Mouse (Mus musculus) brain, adult 2 months (tissue): ENCODE data around the gene Fam198a.
A peak's percentile ranks its signal among the peaks of the same experiment; 100 is the strongest.

Experiments used
- DNase-seq: peaks from one replicate; pipeline ENCODE4 v3.0.0; 2011; ENCODE audit warnings: low read depth, low spot score

Gene Fam198a

GRCm38 (mm10) chr9:121950418-121951113 is at the start of gene Fam198a:
Gene Fam198a (plus strand): TSS chr9:121950988.
- DNase-seq, result peak; percentile 24

- peak; percentile 44 for DNase-seq
Observed at GRCm38 (mm10) chr9:121901710-121902700, 48.8 kb upstream of the Fam198a start.

DNA sequence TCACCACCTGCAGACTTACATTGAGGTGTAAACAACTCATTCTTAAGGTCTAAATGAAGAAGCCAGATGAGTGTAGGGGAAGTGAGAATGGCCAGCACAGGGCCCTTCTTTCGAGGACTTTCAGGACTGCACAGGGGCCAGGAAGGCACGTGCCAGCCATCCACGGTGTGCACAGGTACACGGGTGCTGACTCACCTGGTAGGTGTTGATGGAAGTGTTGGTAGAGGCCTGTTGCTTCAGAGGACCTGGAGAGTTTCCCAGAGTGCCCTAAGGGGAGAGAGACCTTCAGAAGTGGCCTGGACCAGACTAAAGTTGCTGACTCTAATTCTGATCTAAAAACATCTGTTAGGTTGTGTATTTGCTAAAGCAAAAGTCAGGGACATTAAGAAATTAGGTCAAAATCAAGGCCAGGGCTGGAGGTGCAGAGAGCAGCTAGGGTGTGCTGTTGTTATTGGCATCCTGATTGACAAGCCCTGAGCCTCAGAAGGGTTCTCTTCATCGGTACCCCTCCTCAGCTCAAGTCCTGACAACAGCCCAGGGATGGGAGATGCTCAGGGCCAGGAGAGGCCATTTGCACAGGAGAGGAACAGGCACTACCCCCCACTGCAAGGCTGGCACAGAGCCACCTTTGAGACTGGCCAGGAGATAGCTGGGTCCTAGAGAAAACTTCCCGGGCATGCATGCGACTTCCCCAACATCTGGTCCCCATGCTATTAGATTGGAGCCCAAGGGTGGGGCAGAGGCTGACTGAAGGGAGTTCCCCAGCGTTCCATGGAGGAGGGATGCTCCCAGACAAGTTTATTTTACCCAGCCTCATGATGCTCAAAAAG is 47.1 kb upstream of the Fam198a start:
- DNase-seq, result peak; percentile 33

- no peak for DNase-seq
Observed at GRCm38 (mm10) chr9:121904319-121904718, 46.5 kb upstream of the Fam198a start.

GRCm38 (mm10) chr9:121904946-121905345 is 45.8 kb upstream of the Fam198a start:
- no peak for DNase-seq

DNA sequence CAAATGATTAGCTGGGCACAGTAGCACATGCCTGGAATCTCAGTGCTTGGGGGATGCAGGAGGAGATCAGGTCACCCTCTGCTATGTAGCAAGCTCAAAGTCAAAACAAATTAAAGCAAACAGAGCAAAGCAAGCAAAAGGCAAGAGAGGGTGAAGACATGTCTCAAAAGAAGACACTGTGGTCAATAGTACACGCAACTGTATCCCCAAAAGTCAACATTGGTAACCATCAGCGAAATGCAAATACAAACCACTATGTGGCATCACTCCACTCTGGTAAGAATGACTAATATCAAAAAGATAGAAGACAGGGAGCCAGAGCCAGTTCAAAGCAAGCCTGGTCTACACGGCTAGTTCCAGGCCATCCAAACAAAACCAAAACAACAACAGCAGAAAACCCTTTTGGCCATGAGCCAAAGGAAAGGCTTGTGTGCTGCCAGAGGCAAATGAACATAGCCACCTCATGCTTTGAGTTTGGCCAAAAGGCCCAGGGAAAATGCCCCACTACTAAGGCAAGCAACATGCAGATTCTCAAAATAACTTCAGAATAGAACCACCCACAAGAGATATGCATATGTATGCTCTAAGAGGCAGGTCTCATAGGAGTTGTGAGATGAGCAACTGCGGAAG is 45.1 kb upstream of the Fam198a start:
- DNase-seq, result peak; percentile 56

DNA sequence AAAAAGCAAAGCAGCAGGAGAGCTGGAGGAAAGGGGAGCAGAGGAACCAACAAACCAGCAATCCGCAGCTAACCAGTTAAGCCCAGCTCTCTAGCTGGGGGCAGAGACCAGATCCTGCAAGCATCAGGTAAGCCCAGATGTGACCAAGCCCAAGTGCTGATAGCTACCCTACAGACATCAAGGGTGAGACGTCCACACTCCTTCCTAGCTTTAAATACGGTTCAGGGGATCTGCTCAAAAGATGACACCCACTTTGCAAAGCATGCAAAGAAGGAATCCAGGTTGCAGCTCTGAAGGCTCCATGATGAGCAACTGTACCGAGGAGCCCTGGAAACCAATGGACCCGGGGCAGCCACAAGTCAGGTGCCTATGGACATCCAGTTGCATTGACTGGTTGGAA is 44.3 kb upstream of the Fam198a start:
- no peak for DNase-seq

DNA sequence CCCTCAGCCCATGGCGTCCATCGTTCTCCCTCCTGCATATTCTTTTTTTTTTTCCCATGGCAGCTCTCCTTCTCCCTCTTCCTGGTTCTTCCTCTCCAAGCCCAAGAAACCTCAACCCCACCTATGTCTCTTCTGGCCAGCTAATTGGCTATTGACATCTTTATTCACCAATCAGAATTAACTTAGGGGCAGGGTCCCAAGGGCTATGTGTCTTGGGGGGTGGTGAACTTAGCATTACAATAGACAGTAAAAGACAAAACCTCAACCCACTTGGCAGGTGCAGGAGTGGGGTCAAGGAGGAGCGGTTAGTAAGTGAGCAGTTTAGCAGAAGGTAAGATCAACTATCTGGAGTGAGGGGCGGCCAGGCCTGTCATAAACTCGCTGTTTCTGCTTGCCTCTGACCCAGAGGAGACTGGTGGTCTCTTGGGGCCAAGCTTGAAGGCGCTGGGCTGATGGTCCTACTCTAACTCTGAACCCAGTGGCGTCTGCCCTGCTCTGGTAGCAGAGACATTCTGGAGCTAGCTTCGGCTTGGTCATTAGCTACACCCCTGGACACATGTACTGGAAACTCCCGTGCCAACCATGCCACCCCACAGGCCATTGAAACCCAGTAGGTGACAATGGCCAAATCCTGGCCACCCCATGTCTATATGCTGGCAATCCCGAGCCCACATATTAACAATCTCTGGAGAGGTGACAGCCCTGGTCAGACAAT is 43.3 kb upstream of the Fam198a start:
- DNase-seq, result no peak

- no peak for DNase-seq
Observed at GRCm38 (mm10) chr9:121908321-121908720, 42.5 kb upstream of the Fam198a start.

DNA sequence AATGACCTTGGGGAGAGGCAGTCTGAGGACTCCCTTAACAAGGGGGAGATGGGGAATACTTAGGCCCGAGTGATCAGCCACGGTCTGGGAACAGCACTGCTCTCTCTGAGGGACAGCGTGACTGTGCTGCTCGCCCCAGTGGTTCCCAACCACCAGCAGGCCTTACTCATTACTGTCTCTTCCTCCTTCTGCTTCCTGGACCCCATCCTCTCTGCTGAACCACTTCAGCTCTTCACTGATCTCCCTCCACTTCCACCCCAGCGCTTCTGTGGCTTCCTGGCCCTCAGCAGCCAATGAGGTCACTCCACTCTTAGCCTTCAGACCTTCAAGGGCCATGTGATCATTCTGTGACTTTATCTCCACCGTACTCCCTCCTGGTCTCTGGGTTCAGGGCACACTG is 41.2 kb upstream of the Fam198a start:
- no peak for DNase-seq

GRCm38 (mm10) chr9:121911196-121911595 is 39.6 kb upstream of the Fam198a start:
- DNase-seq, result no peak

GRCm38 (mm10) chr9:121912786-121913185 is 38.0 kb upstream of the Fam198a start:
- DNase-seq, result no peak

DNA sequence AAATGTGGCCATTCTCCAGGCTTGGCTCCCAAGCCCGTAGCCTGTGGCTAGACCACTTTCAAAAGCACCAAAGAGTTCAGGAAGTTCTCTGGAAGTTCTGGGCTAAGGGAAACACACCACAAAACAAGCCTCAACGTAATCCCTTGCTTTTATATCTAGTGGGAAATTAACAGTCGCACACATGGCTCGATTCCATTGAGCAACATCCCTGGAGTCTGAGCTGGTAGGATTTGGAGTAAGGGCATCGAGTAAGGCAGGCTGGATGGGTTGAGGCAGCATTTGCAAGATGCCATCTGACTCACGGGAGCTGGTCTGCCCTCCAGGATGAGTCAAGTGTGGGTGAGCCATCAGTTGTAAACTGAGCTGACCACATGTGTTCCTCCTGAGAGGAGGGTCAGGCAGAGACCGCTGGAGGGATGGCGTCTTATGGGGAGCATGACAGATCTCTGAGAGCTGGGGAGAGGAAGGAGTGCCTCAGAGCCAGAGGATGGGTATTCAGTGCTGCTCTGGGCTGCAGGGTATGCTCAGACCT is 36.5 kb upstream of the Fam198a start:
- no peak for DNase-seq

- DNase-seq, result no peak
Observed at GRCm38 (mm10) chr9:121915056-121915455, 35.7 kb upstream of the Fam198a start.

- DNase-seq, result no peak
Observed at GRCm38 (mm10) chr9:121916102-121916501, 34.7 kb upstream of the Fam198a start, which contains the start of gene Cyp8b1. Gene Cyp8b1 (minus strand): TSS chr9:121916305.

DNA sequence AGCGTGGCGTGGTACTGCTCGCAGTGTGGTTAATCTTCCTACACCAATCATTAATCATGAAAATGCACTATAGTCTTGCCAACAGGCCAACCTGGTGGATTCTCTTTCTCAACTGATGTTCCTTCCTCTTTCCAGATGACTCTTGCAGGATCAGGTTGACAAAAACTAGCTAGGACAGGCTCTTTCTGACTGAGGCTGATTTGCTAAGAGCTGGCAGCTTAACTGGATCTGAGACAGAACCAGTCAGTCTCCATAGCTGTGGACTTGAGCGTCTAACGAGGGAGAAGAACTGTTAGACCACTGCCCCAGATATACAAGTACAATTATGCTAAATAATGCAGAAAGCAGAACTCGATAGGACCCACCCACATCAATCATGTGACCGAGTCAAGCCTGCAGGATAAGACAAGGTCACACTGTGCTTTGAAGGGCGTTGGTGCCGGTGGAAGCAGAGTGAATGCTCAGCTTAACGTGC is 31.7 kb upstream of the Fam198a start:
- no peak for DNase-seq

GRCm38 (mm10) chr9:121923443-121923842 is 27.3 kb upstream of the Fam198a start:
- no peak for DNase-seq

- DNase-seq, result no peak
Observed at GRCm38 (mm10) chr9:121923906-121924305, 26.9 kb upstream of the Fam198a start.

DNA sequence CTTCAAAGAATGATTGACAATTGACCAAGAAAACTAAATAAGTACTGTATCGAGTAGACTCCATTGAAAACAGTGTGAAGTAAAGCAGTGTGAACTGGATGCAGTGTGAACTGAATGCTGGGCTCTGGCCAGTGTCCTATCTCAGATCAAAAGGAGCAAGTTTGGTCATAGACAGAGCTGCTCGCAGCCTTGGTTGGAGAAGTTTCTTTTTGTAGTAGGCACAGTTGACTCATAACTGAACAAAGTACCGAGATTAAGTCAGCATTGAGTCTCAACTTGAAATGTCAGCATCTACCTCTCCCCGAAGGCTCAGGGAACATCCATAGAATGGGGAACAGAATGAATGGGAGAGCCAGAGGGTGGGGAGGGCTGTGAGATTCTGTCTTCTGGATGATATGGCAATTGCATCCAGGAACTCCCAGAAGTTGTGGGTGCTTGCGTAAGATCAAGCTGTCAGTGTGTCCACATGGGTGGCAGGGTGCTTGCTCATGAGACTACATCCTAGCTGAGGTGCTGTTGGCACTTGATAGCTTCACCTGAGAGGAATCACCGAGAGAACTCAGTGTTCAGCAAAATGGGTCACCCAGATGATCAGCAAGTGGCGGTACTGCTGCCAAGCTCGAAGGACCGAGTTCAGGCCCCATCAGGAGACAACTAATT is 25.8 kb upstream of the Fam198a start:
- peak; percentile 21 for DNase-seq

DNA sequence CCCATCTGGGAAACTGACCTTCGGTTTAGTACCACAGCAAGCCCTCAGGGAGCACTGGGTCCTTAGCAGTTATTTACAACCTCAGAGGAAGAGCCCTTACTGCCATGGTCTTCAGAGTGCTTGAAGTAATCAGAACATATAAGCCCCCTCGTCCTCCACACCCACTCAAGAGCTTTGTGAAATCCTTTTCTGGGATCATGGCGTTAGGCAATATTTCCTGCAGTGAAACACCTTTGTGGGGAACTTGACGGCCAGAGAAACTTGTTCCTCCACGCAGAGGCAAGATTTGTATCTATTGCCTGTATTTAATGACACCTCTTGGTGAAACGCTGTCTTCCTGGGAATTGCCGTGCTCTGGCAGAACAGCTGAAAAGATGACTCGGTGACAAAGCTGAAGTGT is 24.8 kb upstream of the Fam198a start:
- no peak for DNase-seq
